Mouse (Mus musculus) telencephalon, adult 2 months (tissue): ENCODE results near the gene Dnm3.

Experiments
- DNase-seq: peaks from one replicate; pipeline ENCODE4 v3.0.0-alpha.2; 2011; ENCODE audit warnings: low read depth, low spot score

Gene Dnm3

DNA sequence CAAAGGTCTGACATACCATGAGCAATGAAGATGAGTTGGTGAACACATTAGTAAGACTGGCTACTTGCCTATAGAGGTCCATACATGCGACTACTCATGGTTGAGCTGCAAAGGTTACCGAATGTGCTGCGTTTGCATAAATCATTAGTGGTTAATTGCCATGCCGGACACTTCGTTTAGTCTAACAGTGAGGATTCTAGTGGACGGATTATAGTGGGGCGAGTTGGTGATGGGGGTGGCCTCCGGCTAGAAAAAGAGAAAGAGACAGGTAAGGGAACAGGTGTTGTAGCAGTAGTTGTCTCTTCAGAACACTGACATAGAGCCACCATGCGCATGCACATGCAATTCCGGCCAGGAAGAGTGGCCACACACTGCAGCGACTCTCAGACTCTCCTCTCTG lies 486.0 kb downstream of the Dnm3 start:
- DNase-seq: no peak

GRCm38 (mm10) chr1:161990684-161991578 lies 486.9 kb downstream of the Dnm3 start:
- no peak for DNase-seq

DNA sequence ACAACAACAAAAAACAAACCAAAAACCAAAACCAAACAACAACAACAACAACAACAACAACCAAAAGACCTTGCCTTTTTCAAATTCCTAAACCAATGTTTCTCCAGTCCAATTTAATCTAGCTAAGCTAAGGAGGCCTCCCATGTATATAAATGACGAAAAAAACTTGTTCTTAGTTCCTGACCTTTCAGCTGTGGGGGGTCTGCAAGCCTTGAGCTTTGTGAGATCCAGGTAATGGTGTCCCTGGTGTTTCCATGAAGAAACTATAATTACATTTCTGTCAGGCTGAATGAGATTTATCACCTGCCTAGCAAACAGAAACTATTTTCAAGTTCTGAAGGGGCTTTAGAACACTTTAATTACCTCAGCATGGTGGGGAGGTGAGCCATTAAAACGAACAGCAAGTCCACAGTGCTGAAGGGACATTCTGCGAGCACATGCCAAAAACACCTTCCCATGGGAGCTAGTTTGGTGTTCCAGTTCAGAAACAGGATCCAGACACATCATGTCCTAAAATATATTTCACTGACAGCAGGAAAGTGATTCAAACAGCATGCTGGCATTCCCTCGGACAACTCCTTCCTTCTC lies 493.8 kb downstream of the Dnm3 start:
- no peak for DNase-seq

DNA sequence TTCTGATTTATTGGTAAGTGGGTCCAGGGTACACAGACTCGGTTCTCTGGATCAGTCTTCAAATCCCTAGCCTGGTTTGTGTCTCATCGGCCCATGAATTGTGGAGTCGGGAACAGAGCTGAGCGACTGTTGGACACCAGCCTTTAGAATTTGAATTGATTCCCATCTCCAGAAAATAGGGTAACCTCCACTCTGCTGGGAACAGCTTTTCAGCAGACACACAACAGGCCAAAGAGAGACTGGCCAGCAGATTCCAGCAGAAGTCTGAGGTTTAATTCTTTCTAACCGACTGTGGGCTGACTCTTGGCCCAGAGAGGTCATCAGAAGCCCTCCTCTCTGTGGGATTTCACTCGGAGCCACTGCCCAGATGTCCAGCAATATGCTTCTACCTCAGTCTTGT lies 494.4 kb downstream of the Dnm3 start:
- DNase-seq: no peak

DNA sequence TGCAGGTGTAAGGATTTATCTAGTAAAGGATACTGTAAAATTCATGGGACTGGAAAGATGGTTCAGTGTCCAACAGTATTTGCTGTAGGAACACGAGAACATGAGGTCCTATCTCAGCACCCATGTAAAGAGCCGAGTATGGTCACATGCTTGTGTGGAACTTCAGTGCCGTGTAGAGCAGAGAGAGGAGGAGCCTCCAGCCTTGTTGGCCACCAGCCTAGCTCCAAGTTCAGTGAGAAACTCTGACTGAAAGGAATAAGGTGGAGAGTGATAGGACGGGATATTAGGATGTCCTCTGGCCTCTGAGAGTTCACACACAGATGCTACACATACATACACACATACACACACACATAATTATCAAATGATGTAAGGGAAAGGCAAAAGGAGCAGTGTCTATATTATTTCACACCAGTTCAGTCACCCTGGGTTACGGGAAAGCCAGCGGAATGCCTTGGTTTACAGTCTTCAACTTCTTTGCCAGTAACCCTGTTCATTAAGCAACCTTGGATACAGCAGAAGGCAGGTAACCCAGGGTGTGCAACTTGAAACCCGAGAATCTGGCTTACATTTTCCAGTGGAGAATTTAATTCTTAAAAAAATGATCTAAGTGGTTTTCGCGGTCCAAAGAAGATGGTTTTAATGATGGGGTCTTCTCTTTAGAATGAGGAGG lies 497.1 kb downstream of the Dnm3 start:
- no peak for DNase-seq

DNA sequence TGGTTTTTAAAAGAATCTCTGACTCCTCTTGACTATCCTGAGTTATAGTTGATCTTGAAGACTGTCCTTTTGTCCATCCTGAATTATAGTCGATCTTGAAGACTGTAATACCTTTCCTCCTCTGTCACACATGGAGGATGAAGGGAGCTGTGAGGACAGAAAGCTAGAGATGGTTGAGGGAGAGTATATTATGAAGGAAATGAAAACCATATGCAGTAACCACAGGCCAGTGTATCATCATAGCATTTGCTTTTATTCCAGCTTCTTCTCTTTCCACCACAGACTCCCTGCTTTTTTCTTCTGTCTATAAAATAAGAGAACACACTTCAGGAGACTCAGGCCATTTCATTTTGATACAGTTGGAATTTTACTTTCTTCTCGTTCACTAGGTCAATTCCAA lies 497.8 kb downstream of the Dnm3 start:
- DNase-seq: no peak

GRCm38 (mm10) chr1:161979536-161979935 lies 498.3 kb downstream of the Dnm3 start, which contains the start of gene 4930558K02Rik:
Gene 4930558K02Rik (minus strand): TSS chr1:161979636.
- DNase-seq: no peak

DNA sequence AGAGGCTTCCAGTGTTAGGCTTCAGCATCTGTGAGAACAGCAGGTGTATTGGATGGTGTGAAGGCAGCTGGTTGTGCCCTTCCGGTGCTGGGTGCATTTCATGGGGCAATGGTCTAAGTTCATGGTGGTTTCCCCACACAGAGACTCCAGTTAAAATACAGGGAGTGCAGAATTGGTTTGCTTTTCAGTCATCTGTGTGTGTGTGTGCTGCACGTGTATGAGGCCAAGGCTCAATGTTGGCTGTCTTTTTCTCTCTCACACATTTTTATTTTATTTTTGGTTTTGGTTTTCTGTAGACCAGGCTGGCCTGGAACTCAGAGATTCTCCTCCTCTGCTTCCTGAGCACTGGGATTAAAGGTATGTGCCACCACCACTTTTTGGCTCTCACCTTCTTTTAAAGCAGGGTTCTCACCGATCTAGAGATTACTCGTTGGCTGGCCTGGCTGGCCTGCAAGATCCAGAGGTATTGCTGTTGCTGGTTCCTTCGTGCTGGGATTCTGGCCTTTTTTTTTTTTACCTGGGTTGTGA lies 499.6 kb downstream of the Dnm3 start:
- no peak for DNase-seq

GRCm38 (mm10) chr1:161977331-161977730 lies 500.5 kb downstream of the Dnm3 start:
- DNase-seq: no peak

GRCm38 (mm10) chr1:161976255-161977182 lies 501.3 kb downstream of the Dnm3 start:
- DNase-seq: peak; percentile 79

DNA sequence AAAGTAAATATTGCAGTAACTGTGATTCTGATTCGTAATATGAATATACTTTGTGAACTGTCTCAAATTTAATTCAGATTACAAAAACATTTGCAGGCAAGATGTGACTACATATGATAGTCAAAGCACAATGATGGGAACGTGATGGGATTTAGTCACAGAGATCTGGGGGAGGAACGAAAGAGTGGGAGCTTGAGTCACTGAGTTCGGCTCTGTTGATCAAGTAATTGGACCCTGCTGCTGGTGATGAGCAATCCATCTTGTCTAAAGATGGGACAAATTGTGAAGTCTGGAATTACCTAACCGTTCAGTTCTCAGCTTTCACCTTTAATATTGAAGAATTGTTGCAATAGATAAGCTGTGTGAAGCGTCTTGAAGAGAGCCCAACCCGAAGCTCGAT lies 505.6 kb downstream of the Dnm3 start:
- peak; percentile 18 for DNase-seq

DNA sequence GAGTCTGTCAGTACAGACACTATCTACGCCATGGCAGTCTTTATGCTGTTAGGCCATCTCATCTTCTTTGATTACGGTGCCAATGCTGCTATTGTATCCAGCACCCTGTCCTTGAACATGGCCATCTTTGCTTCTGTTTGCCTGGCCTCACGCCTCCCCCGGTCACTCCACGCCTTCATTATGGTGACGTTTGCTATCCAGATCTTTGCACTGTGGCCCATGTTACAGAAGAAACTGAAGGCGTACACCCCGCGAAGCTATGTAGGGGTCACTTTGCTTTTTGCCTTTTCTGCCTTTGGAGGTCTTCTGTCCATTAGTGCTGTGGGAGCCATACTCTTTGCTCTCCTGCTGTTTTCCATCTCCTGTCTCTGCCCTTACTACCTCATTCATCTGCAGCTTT lies 507.0 kb downstream of the Dnm3 start:
- DNase-seq: no peak

DNA sequence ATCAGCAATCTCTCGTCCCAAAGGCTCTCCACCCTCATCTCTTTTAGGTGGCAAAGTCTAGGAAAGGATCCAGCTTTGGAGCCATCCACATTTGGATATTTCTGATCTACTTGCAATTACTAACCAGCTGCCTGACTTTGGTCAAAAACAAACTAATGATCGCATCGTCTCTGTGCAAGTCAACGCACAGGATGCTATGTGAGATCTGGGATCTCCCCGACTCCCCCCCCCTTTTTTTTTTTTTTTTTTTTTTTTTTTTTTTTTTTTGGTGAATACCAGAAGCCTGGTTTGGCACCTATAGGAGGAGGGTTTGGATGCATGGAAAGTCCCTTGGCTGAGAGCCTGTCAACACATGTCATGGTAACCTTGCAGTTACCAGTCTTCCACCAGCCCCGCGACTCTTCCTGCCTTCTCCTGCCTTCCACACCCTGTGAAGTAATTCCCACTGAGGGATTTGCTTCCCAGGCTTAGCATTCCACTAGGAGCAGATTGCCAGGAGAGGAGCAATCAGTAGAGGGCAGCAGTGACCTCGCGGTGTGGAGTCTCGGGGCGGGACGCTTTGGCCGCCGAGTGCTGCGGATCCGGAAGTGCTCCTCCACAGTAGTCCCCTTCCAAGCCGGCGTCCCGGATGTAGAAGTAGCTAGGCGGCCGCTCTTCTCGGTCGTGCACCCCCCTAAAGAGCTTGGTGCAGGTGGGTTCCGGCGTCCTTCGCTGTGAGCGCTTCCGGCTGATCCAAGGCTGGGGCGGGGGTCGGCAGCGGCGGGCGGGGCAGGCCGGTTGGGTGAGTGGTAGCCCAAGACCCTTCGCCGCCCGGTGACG lies 509.0 kb downstream of the Dnm3 start, which contains the start of gene Pigc:
Gene Pigc (plus strand): TSS at position 598 of the 819 bp plus-strand sequence.
- peak; percentile 94 for DNase-seq

DNA sequence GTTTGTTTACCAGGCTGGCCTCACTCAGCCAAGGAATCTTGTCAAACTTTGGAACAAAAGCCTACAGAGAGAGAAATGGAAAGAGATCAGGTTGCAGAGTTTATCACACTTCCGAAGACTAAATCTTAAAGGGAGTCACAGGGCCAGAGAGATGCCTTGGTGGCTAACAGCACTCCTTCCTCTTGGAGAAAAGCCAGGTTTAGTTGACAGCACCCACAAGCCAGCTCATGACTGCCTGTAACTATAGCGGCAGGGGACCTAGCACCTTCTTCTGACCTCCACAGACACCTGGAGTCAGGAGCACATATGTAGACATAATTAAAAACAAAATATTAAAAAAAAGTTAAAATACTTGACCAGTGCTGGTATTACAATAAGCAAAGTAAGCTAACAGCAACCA lies 509.9 kb downstream of the Dnm3 start:
- DNase-seq: no peak

- DNase-seq: peak; percentile 11
Observed at GRCm38 (mm10) chr1:161962465-161963377, 515.1 kb downstream of the Dnm3 start.

GRCm38 (mm10) chr1:161957964-161958950 lies 519.6 kb downstream of the Dnm3 start:
- no peak for DNase-seq

GRCm38 (mm10) chr1:161955846-161956245 lies 522.0 kb downstream of the Dnm3 start:
- no peak for DNase-seq

DNA sequence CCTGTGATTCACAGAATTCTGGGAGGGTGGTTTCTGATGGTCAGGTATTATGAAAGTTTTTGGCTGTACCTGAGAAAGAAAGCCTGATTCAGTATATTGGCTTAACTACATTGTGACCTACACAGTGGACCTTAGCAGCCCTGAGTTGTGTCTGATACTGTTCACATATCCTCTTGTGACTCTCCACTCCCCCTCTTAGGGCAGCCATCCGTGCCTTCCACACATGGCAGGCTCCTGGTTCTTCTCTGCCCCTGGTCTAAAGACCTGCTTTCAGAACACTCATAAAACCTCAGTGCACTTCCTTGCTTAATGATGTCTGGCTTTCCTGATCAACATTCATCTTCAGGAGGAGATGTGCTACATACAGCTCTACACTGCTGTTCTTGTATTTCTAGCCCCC lies 525.2 kb downstream of the Dnm3 start:
- DNase-seq: no peak
